Mouse (Mus musculus): ENCODE results near the gene Gpr12. TPM values are rescaled to one million over a fixed set of nuclear protein-coding genes. Genes with fewer than 3 reads are reported as not detected.
"Not testable (repeated sequence)": the region's sequence is repeated elsewhere in the genome, so short reads cannot be mapped to it uniquely, and the experiment has no call there.

The Gpr12 gene
- polyA plus RNA-seq, 1 experiment from 2014 or later, result 0.93 TPM

- not testable (repeated sequence) for H3K27ac ChIP-seq; ATAC-seq (ENCODE audit: low FRiP score); H3K36me3 ChIP-seq (replicated peaks); H3K9ac ChIP-seq; H3K9me3 ChIP-seq; H3K4me3 ChIP-seq (replicated peaks); H3K4me2 ChIP-seq; H3K4me1 ChIP-seq; H3K27me3 ChIP-seq
- WGBS, result 92% methylated on average over 4 of the region's 4 CpGs
Observed at GRCm38 (mm10) chr5:146572735-146573042, 12.3 kb downstream of the Gpr12 start.

- H3K4me2 ChIP-seq; H3K4me1 ChIP-seq; H3K27me3 ChIP-seq; H3K27ac ChIP-seq; H3K9me3 ChIP-seq; H3K9ac ChIP-seq; ATAC-seq (ENCODE audit: low FRiP score); H3K4me3 ChIP-seq (replicated peaks); H3K36me3 ChIP-seq (replicated peaks): not testable (repeated sequence)
- WGBS, result 68% methylated on average over 6 of the region's 6 CpGs
Observed at GRCm38 (mm10) chr5:146571830-146572734, 13.0 kb downstream of the Gpr12 start.

GRCm38 (mm10) chr5:146570179-146570578 lies 14.9 kb downstream of the Gpr12 start:
- not testable (repeated sequence) for H3K27ac ChIP-seq; H3K27me3 ChIP-seq; H3K4me3 ChIP-seq (replicated peaks); H3K36me3 ChIP-seq (replicated peaks); H3K4me1 ChIP-seq; ATAC-seq (ENCODE audit: low FRiP score); H3K4me2 ChIP-seq; H3K9me3 ChIP-seq; H3K9ac ChIP-seq
- WGBS, result 88% methylated on average over 6 of the region's 6 CpGs

GRCm38 (mm10) chr5:146567054-146567453 lies 18.0 kb downstream of the Gpr12 start:
- Histone ChIP-seq H3K9ac (no peak overlapping the region), H3K4me2 (no peak overlapping the region), H3K4me3 (replicated peaks) (no peak overlapping the region), H3K4me1 (no peaks in the 10 kb centered on the region), H3K9me3 (no peaks in the 10 kb centered on the region), H3K27me3 (no peaks in the 10 kb centered on the region), H3K27ac (no peak overlapping the region), H3K36me3 (replicated peaks) (no peaks in the 10 kb centered on the region)
- 64% methylated on average over 4 of the region's 4 CpGs for WGBS
- ATAC-seq (ENCODE audit: low FRiP score), result no peak

- no peak for ATAC-seq (ENCODE audit: low FRiP score)
- no peaks in the 10 kb centered on the region for H3K36me3 ChIP-seq (replicated peaks)
- no peak overlapping the region for H3K27ac ChIP-seq
- H3K9ac ChIP-seq, result no peak overlapping the region
- H3K27me3 ChIP-seq, result no peaks in the 10 kb centered on the region
- no peaks in the 10 kb centered on the region for H3K4me1 ChIP-seq
- H3K9me3 ChIP-seq, result no peaks in the 10 kb centered on the region
- no peak overlapping the region for H3K4me2 ChIP-seq
- no peak overlapping the region for H3K4me3 ChIP-seq (replicated peaks)
- 78% methylated on average over 1 of the region's 1 CpGs for whole genome bisulfite sequencing
Observed at GRCm38 (mm10) chr5:146564259-146564658, 20.8 kb downstream of the Gpr12 start.

GRCm38 (mm10) chr5:146555836-146556235 lies 29.2 kb downstream of the Gpr12 start, which contains the start of gene Gm3415:
TSS of gene Gm3415 (plus strand) at chr5:146556136.
- WGBS, result no CpG with 5 or more reads among the region's 3 CpGs
- H3K36me3 ChIP-seq (replicated peaks); ATAC-seq (ENCODE audit: low FRiP score): not testable (repeated sequence)

GRCm38 (mm10) chr5:146537347-146537746 lies 47.7 kb downstream of the Gpr12 start, which contains the start of gene Gm3409:
TSS of gene Gm3409 (plus strand) at chr5:146537647.
- H3K36me3 ChIP-seq (replicated peaks); H3K4me2 ChIP-seq; H3K27me3 ChIP-seq; H3K27ac ChIP-seq; H3K9me3 ChIP-seq; ATAC-seq (ENCODE audit: low FRiP score); H3K4me1 ChIP-seq; H3K9ac ChIP-seq; H3K4me3 ChIP-seq (replicated peaks): not testable (repeated sequence)
- WGBS, result 93% methylated on average over 3 of the region's 3 CpGs

More at GRCm38 (mm10) chr5:146555836-146556235, 29.2 kb downstream of the Gpr12 start, which contains the start of gene Gm3415:
- H3K27me3 ChIP-seq; H3K4me1 ChIP-seq; H3K27ac ChIP-seq; H3K9me3 ChIP-seq; H3K4me3 ChIP-seq (replicated peaks); H3K4me2 ChIP-seq; H3K9ac ChIP-seq: not testable (repeated sequence)

Other genes starting within 250 kb of the Gpr12 start
- gene Wasf3, start 200.3 kb downstream of the Gpr12 start, polyA plus RNA-seq (2016; fragmentation: Nextera tagmentation; extraction: Ambion mirVana), result 7.2 and 8.4 TPM in 2 replicates
- not detected in 2 replicates for gene Gm6408, start 103.3 kb downstream of the Gpr12 start, polyA plus RNA-seq (2016; fragmentation: Nextera tagmentation; extraction: Ambion mirVana)
- gene Gm6370, start 93.9 kb downstream of the Gpr12 start, polyA plus RNA-seq (2016; fragmentation: Nextera tagmentation; extraction: Ambion mirVana), result not detected in 2 replicates
- gene 4930449I24Rik, start 82.8 kb downstream of the Gpr12 start, polyA plus RNA-seq (2016; fragmentation: Nextera tagmentation; extraction: Ambion mirVana), result not detected in 2 replicates
- gene Gm3402, start 71.1 kb downstream of the Gpr12 start, polyA plus RNA-seq (2016; fragmentation: Nextera tagmentation; extraction: Ambion mirVana), result not detected in 2 replicates
- gene Gm3404, start 59.4 kb downstream of the Gpr12 start, polyA plus RNA-seq (2016; fragmentation: Nextera tagmentation; extraction: Ambion mirVana), result not detected in 2 replicates
- gene Gm3409, start 47.6 kb downstream of the Gpr12 start, polyA plus RNA-seq (2016; fragmentation: Nextera tagmentation; extraction: Ambion mirVana), result not detected in 2 replicates
- not detected in 2 replicates for gene Gm3415, start 29.1 kb downstream of the Gpr12 start, polyA plus RNA-seq (2016; fragmentation: Nextera tagmentation; extraction: Ambion mirVana)
- 17.8 and 18.3 TPM in 2 replicates for gene Usp12, start 209.8 kb upstream of the Gpr12 start, polyA plus RNA-seq (2016; fragmentation: Nextera tagmentation; extraction: Ambion mirVana)
- 413 and 432 TPM in 2 replicates for gene Rpl21, start 247.7 kb upstream of the Gpr12 start, polyA plus RNA-seq (2016; fragmentation: Nextera tagmentation; extraction: Ambion mirVana)

Measured in forebrain, embryonic 12.5 days (tissue).